Mouse (Mus musculus): ENCODE measurements around the gene Jpt2. TPM values are rescaled to one million over a fixed set of nuclear protein-coding genes. Genes with fewer than 3 reads are reported as not detected.

Jpt2 gene
- polyA plus RNA-seq, 1 experiment from 2014 or later, result 197 TPM

GRCm38 (mm10) chr17:24929506-24929905 is 31.0 kb downstream of the Jpt2 start:
- H3K9me3 ChIP-seq (ENCODE audit: low read length), result no peaks in the 10 kb centered on the region
- ATAC-seq (ENCODE audit: low FRiP score, low TSS enrichment), result no peak
- H3K4me3 ChIP-seq (ENCODE audit: low read length), result no peak overlapping the region
- WGBS, result 68% methylated on average over 1 of the region's 1 CpGs
- H3K9ac ChIP-seq (replicated peaks; ENCODE audit: low read length), result no peak overlapping the region
- H3K4me2 ChIP-seq (replicated peaks; ENCODE audit: low read depth, low read length), result no peak overlapping the region
- no peaks in the 10 kb centered on the region for H3K27me3 ChIP-seq (ENCODE audit: insufficient read depth, low read length)
- peaks cover 22% of the 10 kb centered on the region for H3K36me3 ChIP-seq (ENCODE audit: insufficient read depth, low read length)
- peaks cover 8% of the 10 kb centered on the region; the same call in 1 of the 2 replicates for H3K4me1 ChIP-seq (ENCODE audit: insufficient read depth, low read length)
- no peak overlapping the region for H3K27ac ChIP-seq (ENCODE audit: low read length)

GRCm38 (mm10) chr17:24923246-24923645 is 37.2 kb downstream of the Jpt2 start:
- no peak overlapping the region for H3K27ac ChIP-seq (ENCODE audit: low read length)
- 88% methylated on average over 1 of the region's 1 CpGs for WGBS
- H3K4me2 ChIP-seq (replicated peaks; ENCODE audit: low read depth, low read length), result no peak overlapping the region
- no peaks in the 10 kb centered on the region for H3K27me3 ChIP-seq (ENCODE audit: insufficient read depth, low read length)
- H3K4me1 ChIP-seq (ENCODE audit: insufficient read depth, low read length), result no peaks in the 10 kb centered on the region
- H3K4me3 ChIP-seq (ENCODE audit: low read length), result no peak overlapping the region
- peaks cover 64% of the 10 kb centered on the region for H3K36me3 ChIP-seq (ENCODE audit: insufficient read depth, low read length)
- H3K9ac ChIP-seq (replicated peaks; ENCODE audit: low read length), result no peak overlapping the region
- no peak for ATAC-seq (ENCODE audit: low FRiP score, low TSS enrichment)
- no peaks in the 10 kb centered on the region for H3K9me3 ChIP-seq (ENCODE audit: low read length)

- Histone ChIP-seq H3K4me3 (ENCODE audit: low read length) (no peak overlapping the region), H3K4me1 (ENCODE audit: insufficient read depth, low read length) (no peaks in the 10 kb centered on the region), H3K27ac (ENCODE audit: low read length) (no peak overlapping the region), H3K27me3 (ENCODE audit: insufficient read depth, low read length) (no peaks in the 10 kb centered on the region), H3K4me2 (replicated peaks; ENCODE audit: low read depth, low read length) (no peak overlapping the region), H3K9ac (replicated peaks; ENCODE audit: low read length) (no peak overlapping the region), H3K9me3 (ENCODE audit: low read length) (no peaks in the 10 kb centered on the region), H3K36me3 (ENCODE audit: insufficient read depth, low read length) (peaks cover 83% of the 10 kb centered on the region)
- ATAC-seq (ENCODE audit: low FRiP score, low TSS enrichment), result no peak
Measured at GRCm38 (mm10) chr17:24913984-24914383, 46.5 kb downstream of the Jpt2 start.

DNA sequence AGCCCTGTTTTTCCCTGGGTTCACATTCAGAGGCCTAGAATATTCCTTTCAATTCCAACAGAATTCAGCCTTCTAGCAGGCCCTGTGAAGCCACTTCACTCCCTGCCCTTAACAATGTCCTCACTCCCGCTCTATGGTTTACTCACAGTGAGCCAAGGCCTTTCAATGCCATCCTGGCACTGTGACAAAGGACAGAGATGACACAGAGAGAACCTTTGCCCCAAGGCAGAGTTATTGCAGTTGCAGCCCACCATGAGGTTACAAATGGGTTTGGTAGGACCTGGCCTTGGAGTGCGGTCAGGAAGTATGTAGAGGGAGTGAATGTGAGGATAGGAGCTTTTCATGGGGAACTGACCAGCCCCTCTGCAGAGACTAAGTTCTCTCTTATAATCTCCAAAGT is 52.9 kb downstream of the Jpt2 start:
- no peaks in the 10 kb centered on the region for H3K4me1 ChIP-seq (ENCODE audit: insufficient read depth, low read length)
- no peak overlapping the region for H3K9ac ChIP-seq (replicated peaks; ENCODE audit: low read length)
- H3K4me3 ChIP-seq (ENCODE audit: low read length), result no peak overlapping the region
- no peaks in the 10 kb centered on the region for H3K27me3 ChIP-seq (ENCODE audit: insufficient read depth, low read length)
- H3K27ac ChIP-seq (ENCODE audit: low read length), result no peak overlapping the region
- H3K36me3 ChIP-seq (ENCODE audit: insufficient read depth, low read length), result peaks cover 88% of the 10 kb centered on the region
- ATAC-seq (ENCODE audit: low FRiP score, low TSS enrichment), result no peak
- no peak overlapping the region for H3K4me2 ChIP-seq (replicated peaks; ENCODE audit: low read depth, low read length)
- 94% methylated on average over 2 of the region's 2 CpGs for WGBS
- H3K9me3 ChIP-seq (ENCODE audit: low read length), result no peaks in the 10 kb centered on the region

- Histone ChIP-seq H3K9ac (replicated peaks; ENCODE audit: low read length) (no peak overlapping the region), H3K36me3 (ENCODE audit: insufficient read depth, low read length) (peaks cover 98% of the 10 kb centered on the region), H3K4me2 (replicated peaks; ENCODE audit: low read depth, low read length) (no peak overlapping the region), H3K27me3 (ENCODE audit: insufficient read depth, low read length) (no peaks in the 10 kb centered on the region), H3K9me3 (ENCODE audit: low read length) (no peaks in the 10 kb centered on the region), H3K27ac (ENCODE audit: low read length) (no peak overlapping the region), H3K4me1 (ENCODE audit: insufficient read depth, low read length) (no peaks in the 10 kb centered on the region), H3K4me3 (ENCODE audit: low read length) (no peak overlapping the region)
- no peak for ATAC-seq (ENCODE audit: low FRiP score, low TSS enrichment)
- WGBS, result 92% methylated on average over 9 of the region's 9 CpGs
Measured at GRCm38 (mm10) chr17:24903767-24904166, 56.7 kb downstream of the Jpt2 start.

DNA sequence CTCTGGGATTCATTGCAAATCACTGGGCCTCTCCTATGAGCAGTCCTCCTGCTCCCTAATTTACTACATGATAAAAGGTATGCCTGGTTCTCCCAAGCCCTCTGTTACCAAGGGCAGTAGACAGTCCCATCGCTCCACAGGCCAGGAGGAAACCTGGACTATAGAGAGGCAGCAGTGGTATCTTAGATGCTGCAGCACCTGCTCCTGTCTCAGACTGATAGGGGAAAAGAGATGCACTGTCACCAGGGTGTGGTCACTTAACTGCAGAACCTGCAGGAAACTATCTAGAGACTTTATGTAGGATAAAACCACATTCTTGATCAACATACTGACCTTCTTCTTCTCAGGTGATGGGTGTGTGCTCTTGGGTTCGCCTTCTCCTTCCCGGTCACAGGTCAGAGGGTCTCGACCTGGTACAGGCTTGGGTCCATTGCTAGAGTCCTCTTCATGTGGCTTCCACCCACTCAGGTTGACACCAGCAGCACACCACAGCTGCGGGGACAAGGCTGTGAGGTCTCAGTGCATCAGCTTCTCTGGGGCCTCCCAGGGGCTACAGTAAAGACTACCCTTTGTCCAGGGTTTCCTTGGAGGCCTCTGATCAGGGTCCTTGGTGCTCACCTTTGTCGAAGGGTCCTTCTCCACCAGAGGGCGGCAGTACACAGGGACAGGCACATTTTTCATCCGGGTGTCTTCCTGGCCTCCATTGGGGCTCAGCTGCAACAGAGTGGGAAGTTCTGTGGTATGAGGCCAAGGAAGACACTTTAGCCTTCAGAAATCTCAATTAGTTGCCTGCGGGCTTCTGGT is 57.6 kb downstream of the Jpt2 start:
- no peak overlapping the region for H3K4me2 ChIP-seq (replicated peaks; ENCODE audit: low read depth, low read length)
- H3K27ac ChIP-seq (ENCODE audit: low read length), result no peak overlapping the region
- no peak for ATAC-seq (ENCODE audit: low FRiP score, low TSS enrichment)
- H3K9ac ChIP-seq (replicated peaks; ENCODE audit: low read length), result no peak overlapping the region
- 67% methylated on average over 9 of the region's 9 CpGs for WGBS
- H3K4me3 ChIP-seq (ENCODE audit: low read length), result no peak overlapping the region
- H3K9me3 ChIP-seq (ENCODE audit: low read length), result no peaks in the 10 kb centered on the region
- H3K4me1 ChIP-seq (ENCODE audit: insufficient read depth, low read length), result peaks cover 2% of the 10 kb centered on the region; the same call in 1 of the 2 replicates
- H3K36me3 ChIP-seq (ENCODE audit: insufficient read depth, low read length), result peaks cover 98% of the 10 kb centered on the region
- H3K27me3 ChIP-seq (ENCODE audit: insufficient read depth, low read length), result no peaks in the 10 kb centered on the region

GRCm38 (mm10) chr17:24902124-24902523 is 58.4 kb downstream of the Jpt2 start:
- no peak for ATAC-seq (ENCODE audit: low FRiP score, low TSS enrichment)
- 93% methylated on average over 5 of the region's 5 CpGs for WGBS
- Histone ChIP-seq H3K4me2 (replicated peaks; ENCODE audit: low read depth, low read length) (no peak overlapping the region), H3K27me3 (ENCODE audit: insufficient read depth, low read length) (no peaks in the 10 kb centered on the region), H3K4me1 (ENCODE audit: insufficient read depth, low read length) (peaks cover 8% of the 10 kb centered on the region; the same call in 1 of the 2 replicates), H3K9me3 (ENCODE audit: low read length) (no peaks in the 10 kb centered on the region), H3K4me3 (ENCODE audit: low read length) (no peak overlapping the region), H3K36me3 (ENCODE audit: insufficient read depth, low read length) (peaks cover 93% of the 10 kb centered on the region), H3K27ac (ENCODE audit: low read length) (no peak overlapping the region), H3K9ac (replicated peaks; ENCODE audit: low read length) (no peak overlapping the region)

- Histone ChIP-seq H3K4me1 (ENCODE audit: insufficient read depth, low read length) (peaks cover 21% of the 10 kb centered on the region), H3K27ac (ENCODE audit: low read length) (no peak overlapping the region), H3K36me3 (ENCODE audit: insufficient read depth, low read length) (peaks cover 75% of the 10 kb centered on the region), H3K9me3 (ENCODE audit: low read length) (no peaks in the 10 kb centered on the region), H3K27me3 (ENCODE audit: insufficient read depth, low read length) (no peaks in the 10 kb centered on the region), H3K9ac (replicated peaks; ENCODE audit: low read length) (no peak overlapping the region), H3K4me2 (replicated peaks; ENCODE audit: low read depth, low read length) (no peak overlapping the region), H3K4me3 (ENCODE audit: low read length) (no peak overlapping the region)
- ATAC-seq (ENCODE audit: low FRiP score, low TSS enrichment), result no peak
- 96% methylated on average over 6 of the region's 6 CpGs for WGBS
Measured at GRCm38 (mm10) chr17:24900014-24900413, 60.5 kb downstream of the Jpt2 start.

DNA sequence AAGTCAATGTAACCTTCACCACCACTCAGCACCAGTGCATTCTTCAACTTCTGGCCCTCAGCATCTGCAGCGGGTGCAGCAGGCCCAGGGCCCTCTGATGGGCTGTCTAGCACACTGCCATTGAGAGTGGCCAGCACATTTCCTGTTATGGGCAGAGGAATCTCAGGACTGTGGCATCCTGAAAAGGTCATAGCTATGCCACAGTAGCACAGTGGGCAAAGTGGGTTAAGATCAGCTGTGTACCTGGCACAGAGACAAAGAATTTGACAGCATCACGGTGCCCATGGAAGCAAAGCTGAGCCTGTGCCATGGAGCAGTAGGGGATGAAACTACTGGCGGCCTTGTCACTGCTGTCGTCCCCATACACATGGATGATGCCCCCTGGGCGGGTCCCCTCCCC is 61.3 kb downstream of the Jpt2 start:
- Histone ChIP-seq H3K4me2 (replicated peaks; ENCODE audit: low read depth, low read length) (no peak overlapping the region), H3K9ac (replicated peaks; ENCODE audit: low read length) (no peak overlapping the region), H3K9me3 (ENCODE audit: low read length) (no peaks in the 10 kb centered on the region), H3K27ac (ENCODE audit: low read length) (no peak overlapping the region), H3K36me3 (ENCODE audit: insufficient read depth, low read length) (peaks cover 66% of the 10 kb centered on the region), H3K4me1 (ENCODE audit: insufficient read depth, low read length) (peaks cover 24% of the 10 kb centered on the region), H3K4me3 (ENCODE audit: low read length) (no peak overlapping the region), H3K27me3 (ENCODE audit: insufficient read depth, low read length) (no peaks in the 10 kb centered on the region)
- no peak for ATAC-seq (ENCODE audit: low FRiP score, low TSS enrichment)
- WGBS, result 89% methylated on average over 5 of the region's 5 CpGs

- H3K9ac ChIP-seq (replicated peaks; ENCODE audit: low read length), result no peak overlapping the region; the same call in 1 of the 2 replicates
- H3K4me2 ChIP-seq (replicated peaks; ENCODE audit: low read depth, low read length), result no peak overlapping the region
- H3K4me3 ChIP-seq (ENCODE audit: low read length), result no peak overlapping the region
- no peak overlapping the region for H3K27ac ChIP-seq (ENCODE audit: low read length)
- H3K36me3 ChIP-seq (ENCODE audit: insufficient read depth, low read length), result peaks cover 63% of the 10 kb centered on the region
- ATAC-seq (ENCODE audit: low FRiP score, low TSS enrichment), result no peak
- peaks cover 30% of the 10 kb centered on the region for H3K4me1 ChIP-seq (ENCODE audit: insufficient read depth, low read length)
- no peaks in the 10 kb centered on the region for H3K9me3 ChIP-seq (ENCODE audit: low read length)
- H3K27me3 ChIP-seq (ENCODE audit: insufficient read depth, low read length), result no peaks in the 10 kb centered on the region
- WGBS, result 80% methylated on average over 4 of the region's 4 CpGs
Measured at GRCm38 (mm10) chr17:24898041-24898854, 62.2 kb downstream of the Jpt2 start.

Measured in kidney, embryonic 16.5 days (tissue).